Mouse (Mus musculus): Measurements from ENCODE around the gene Tenm4. TPM values are rescaled to one million over a fixed set of nuclear protein-coding genes. Genes with fewer than 3 reads are reported as not detected.

Tenm4 gene
- polyA plus RNA-seq, 1 experiment from 2014 or later: 14.3 TPM

DNA sequence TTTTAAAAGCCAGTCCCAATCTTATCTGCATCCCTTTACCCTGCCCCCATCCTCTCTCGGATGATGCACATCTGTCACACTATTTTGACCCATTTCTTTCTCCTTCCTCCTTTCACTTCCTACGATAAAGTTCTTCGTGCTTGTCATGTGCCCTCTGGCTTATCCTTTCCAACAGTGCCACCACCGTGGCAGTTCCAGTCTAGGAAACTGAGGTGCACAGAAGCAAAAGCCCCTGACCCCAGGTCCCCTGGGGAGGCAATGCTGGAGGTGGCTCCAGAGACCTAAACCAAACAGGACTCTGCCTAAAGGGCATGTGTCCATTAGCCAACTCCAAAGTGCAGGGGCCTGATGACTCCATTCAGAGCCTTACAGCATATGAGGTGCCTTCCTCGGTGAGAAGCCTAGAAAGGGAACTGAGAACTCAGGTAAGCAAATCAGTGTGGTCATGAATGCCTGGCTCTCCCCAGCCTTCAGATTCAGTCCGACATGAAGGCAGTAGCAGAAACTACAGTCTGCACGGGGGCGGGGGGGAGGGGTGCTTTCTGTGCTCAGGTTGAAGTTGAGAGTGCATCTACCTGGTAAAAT is 235.7 kb downstream of the Tenm4 start:
- no peak overlapping the region for H3K27ac ChIP-seq (ENCODE audit: low read length)
- H3K4me2 ChIP-seq (ENCODE audit: low read depth, low read length): no peak overlapping the region
- no peaks in the 10 kb centered on the region for H3K27me3 ChIP-seq (replicated peaks; ENCODE audit: control insufficient read depth, insufficient read depth, low read length)
- no peaks in the 10 kb centered on the region for H3K9me3 ChIP-seq (ENCODE audit: control insufficient read depth, low read length)
- H3K36me3 ChIP-seq (ENCODE audit: control insufficient read depth, insufficient read depth, low read length): no peaks in the 10 kb centered on the region
- no peak overlapping the region for H3K9ac ChIP-seq (ENCODE audit: low read depth, low read length)
- H3K4me1 ChIP-seq (ENCODE audit: control insufficient read depth, insufficient read depth, low read length): no peaks in the 10 kb centered on the region
- 80% methylated on average over 8 of the region's 8 CpGs for WGBS
- no peak overlapping the region for H3K4me3 ChIP-seq (ENCODE audit: low read length)
- ATAC-seq: no peak

- Histone ChIP-seq H3K36me3 (ENCODE audit: control insufficient read depth, insufficient read depth, low read length) (no peaks in the 10 kb centered on the region), H3K27ac (ENCODE audit: low read length) (no peak overlapping the region), H3K4me3 (ENCODE audit: low read length) (no peak overlapping the region), H3K9me3 (ENCODE audit: control insufficient read depth, low read length) (no peaks in the 10 kb centered on the region), H3K4me1 (ENCODE audit: control insufficient read depth, insufficient read depth, low read length) (no peaks in the 10 kb centered on the region), H3K27me3 (replicated peaks; ENCODE audit: control insufficient read depth, insufficient read depth, low read length) (no peaks in the 10 kb centered on the region), H3K9ac (ENCODE audit: low read depth, low read length) (no peak overlapping the region), H3K4me2 (ENCODE audit: low read depth, low read length) (no peak overlapping the region)
- no peak for ATAC-seq
- WGBS: 73% methylated on average over 6 of the region's 6 CpGs
These were observed 237.3 kb downstream of the Tenm4 start for GRCm38 (mm10) chr7:96408161-96408889.

DNA sequence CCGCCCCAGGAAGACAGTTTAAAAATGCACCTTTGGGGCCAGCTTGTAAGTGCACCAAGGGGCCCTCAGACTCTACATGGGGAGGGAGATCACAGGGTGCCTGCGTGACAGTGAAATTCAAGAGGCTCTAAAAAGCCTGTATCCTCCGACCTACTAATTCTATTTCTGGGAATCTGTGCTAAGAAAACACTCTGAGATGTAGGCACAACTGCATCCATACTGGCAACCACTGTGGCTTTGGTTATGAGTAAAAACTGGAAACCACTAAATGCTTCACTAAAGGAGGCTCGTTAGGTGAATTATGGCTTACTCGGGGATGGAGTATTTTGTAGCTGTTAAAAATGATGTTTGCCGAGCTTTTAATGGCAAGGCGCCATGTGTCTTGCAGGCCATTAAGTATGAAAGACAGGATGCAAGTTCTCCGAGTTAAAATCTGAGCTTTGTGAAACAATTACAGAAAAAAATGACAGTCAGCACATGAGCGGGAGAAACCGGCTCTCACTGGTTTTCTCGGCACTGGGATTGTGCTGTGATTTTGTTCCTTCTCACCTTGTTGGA is 238.4 kb downstream of the Tenm4 start:
- no peak overlapping the region for H3K9ac ChIP-seq (ENCODE audit: low read depth, low read length)
- H3K4me3 ChIP-seq (ENCODE audit: low read length): no peak overlapping the region
- WGBS: 64% methylated on average over 11 of the region's 11 CpGs
- H3K4me1 ChIP-seq (ENCODE audit: control insufficient read depth, insufficient read depth, low read length): no peaks in the 10 kb centered on the region
- H3K4me2 ChIP-seq (ENCODE audit: low read depth, low read length): no peak overlapping the region
- ATAC-seq: no peak
- H3K36me3 ChIP-seq (ENCODE audit: control insufficient read depth, insufficient read depth, low read length): no peaks in the 10 kb centered on the region
- no peaks in the 10 kb centered on the region for H3K9me3 ChIP-seq (ENCODE audit: control insufficient read depth, low read length)
- H3K27ac ChIP-seq (ENCODE audit: low read length): no peak overlapping the region
- H3K27me3 ChIP-seq (replicated peaks; ENCODE audit: control insufficient read depth, insufficient read depth, low read length): no peaks in the 10 kb centered on the region

DNA sequence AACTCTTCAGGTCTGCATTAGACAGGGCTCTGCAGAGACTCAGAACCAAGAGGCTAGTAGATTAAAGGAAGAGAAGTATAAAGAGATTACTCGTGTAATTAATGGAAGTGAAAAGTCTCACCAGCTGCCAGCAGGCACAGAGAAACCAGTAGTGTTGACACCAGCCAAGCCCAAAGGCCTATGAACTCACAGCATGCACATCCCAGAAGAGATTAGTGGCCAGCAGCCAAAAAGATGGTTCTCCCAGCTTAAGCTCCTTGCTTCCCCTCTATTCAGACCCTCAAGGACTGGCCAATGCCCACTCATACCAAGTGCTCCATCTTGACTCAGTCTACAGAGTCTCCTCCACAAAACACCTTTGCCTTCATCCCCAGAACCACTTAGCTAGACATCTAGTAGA is 242.8 kb downstream of the Tenm4 start:
- Histone ChIP-seq H3K36me3 (ENCODE audit: control insufficient read depth, insufficient read depth, low read length) (no peaks in the 10 kb centered on the region), H3K27ac (ENCODE audit: low read length) (no peak overlapping the region), H3K4me1 (ENCODE audit: control insufficient read depth, insufficient read depth, low read length) (peaks cover 3% of the 10 kb centered on the region; the same call in 1 of the 2 replicates), H3K4me2 (ENCODE audit: low read depth, low read length) (no peak overlapping the region), H3K4me3 (ENCODE audit: low read length) (no peak overlapping the region), H3K9me3 (ENCODE audit: control insufficient read depth, low read length) (no peaks in the 10 kb centered on the region), H3K27me3 (replicated peaks; ENCODE audit: control insufficient read depth, insufficient read depth, low read length) (no peaks in the 10 kb centered on the region), H3K9ac (ENCODE audit: low read depth, low read length) (no peak overlapping the region)
- WGBS: 42% methylated on average over 1 of the region's 1 CpGs
- ATAC-seq: no peak

GRCm38 (mm10) chr7:96414290-96415055 is 243.4 kb downstream of the Tenm4 start:
- peaks cover 3% of the 10 kb centered on the region; the same call in 1 of the 2 replicates for H3K4me1 ChIP-seq (ENCODE audit: control insufficient read depth, insufficient read depth, low read length)
- ATAC-seq: no peak
- H3K27ac ChIP-seq (ENCODE audit: low read length): no peak overlapping the region
- no peaks in the 10 kb centered on the region for H3K9me3 ChIP-seq (ENCODE audit: control insufficient read depth, low read length)
- no peak overlapping the region for H3K4me3 ChIP-seq (ENCODE audit: low read length)
- 51% methylated on average over 9 of the region's 9 CpGs for WGBS
- H3K27me3 ChIP-seq (replicated peaks; ENCODE audit: control insufficient read depth, insufficient read depth, low read length): no peaks in the 10 kb centered on the region
- H3K4me2 ChIP-seq (ENCODE audit: low read depth, low read length): no peak overlapping the region
- no peak overlapping the region for H3K9ac ChIP-seq (ENCODE audit: low read depth, low read length)
- no peaks in the 10 kb centered on the region for H3K36me3 ChIP-seq (ENCODE audit: control insufficient read depth, insufficient read depth, low read length)

DNA sequence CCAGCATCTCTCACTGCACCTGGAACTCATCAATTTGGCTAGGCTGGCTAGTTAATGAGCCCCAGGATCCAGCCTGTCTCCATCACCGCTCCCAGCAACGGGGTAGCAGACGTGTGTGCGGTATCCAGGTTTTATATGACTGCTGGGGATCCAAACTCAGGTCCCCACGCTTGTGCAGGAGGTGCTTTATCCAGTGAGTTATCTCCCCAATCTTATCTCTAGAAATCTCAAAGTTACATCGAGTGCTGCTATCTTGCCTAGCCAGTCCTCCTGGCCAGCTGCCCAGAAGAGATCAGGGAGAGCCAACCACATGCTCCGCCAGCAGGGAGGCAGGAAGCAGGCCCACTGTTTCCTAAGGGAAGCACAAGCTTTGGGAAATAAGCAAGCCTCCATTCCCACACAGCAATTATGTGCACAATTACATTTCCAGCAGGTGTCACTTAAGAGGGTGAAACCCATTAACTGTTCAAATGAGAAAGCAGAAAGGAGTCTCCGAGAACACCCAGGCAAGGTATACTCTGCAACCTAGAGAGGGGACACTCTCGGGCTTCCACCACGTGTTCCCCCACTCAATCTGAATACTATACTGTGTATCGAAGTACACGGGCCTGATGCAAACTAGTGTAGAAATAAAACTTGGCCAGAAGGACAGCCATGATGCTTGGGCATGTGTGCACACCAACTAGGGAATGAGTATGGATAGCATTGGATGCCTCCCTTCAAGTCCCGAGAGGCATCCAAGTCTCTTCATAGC is 246.4 kb downstream of the Tenm4 start:
- Histone ChIP-seq H3K4me2 (ENCODE audit: low read depth, low read length) (no peak overlapping the region), H3K9ac (ENCODE audit: low read depth, low read length) (no peak overlapping the region), H3K4me1 (ENCODE audit: control insufficient read depth, insufficient read depth, low read length) (peaks cover 7% of the 10 kb centered on the region; the same call in 1 of the 2 replicates), H3K27me3 (replicated peaks; ENCODE audit: control insufficient read depth, insufficient read depth, low read length) (no peaks in the 10 kb centered on the region), H3K9me3 (ENCODE audit: control insufficient read depth, low read length) (no peaks in the 10 kb centered on the region), H3K27ac (ENCODE audit: low read length) (no peak overlapping the region), H3K36me3 (ENCODE audit: control insufficient read depth, insufficient read depth, low read length) (no peaks in the 10 kb centered on the region), H3K4me3 (ENCODE audit: low read length) (no peak overlapping the region)
- WGBS: 65% methylated on average over 13 of the region's 13 CpGs
- ATAC-seq: peak; percentile 58; the same call in 1 of the 2 replicates

GRCm38 (mm10) chr7:96418146-96418545 is 247.1 kb downstream of the Tenm4 start:
- Histone ChIP-seq H3K9me3 (ENCODE audit: control insufficient read depth, low read length) (no peaks in the 10 kb centered on the region), H3K9ac (ENCODE audit: low read depth, low read length) (no peak overlapping the region), H3K4me2 (ENCODE audit: low read depth, low read length) (no peak overlapping the region), H3K36me3 (ENCODE audit: control insufficient read depth, insufficient read depth, low read length) (no peaks in the 10 kb centered on the region), H3K4me1 (ENCODE audit: control insufficient read depth, insufficient read depth, low read length) (peaks cover 7% of the 10 kb centered on the region; the same call in 1 of the 2 replicates), H3K4me3 (ENCODE audit: low read length) (no peak overlapping the region), H3K27ac (ENCODE audit: low read length) (no peak overlapping the region), H3K27me3 (replicated peaks; ENCODE audit: control insufficient read depth, insufficient read depth, low read length) (no peaks in the 10 kb centered on the region)
- ATAC-seq: no peak
- 64% methylated on average over 3 of the region's 3 CpGs for WGBS

DNA sequence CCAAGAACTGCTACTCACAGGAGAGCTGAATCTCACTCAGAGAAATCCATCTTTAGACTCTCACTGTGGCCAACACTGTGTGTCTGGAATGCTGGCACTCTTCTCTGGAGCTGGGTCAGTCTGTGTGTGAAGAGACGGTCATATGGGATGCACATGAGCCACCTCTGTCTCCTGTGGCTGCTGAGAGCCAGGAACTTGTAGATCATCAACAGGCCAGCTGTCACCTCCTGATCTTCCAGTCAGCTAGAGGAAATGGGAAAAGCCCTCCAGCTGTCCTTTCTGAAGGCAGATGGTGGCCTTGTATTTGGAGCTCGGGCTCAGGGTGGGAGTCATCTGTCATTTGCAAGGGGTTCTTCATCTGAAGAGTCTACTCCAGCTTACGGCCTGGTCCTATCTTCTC is 249.0 kb downstream of the Tenm4 start:
- Histone ChIP-seq H3K4me3 (ENCODE audit: low read length) (no peak overlapping the region), H3K36me3 (ENCODE audit: control insufficient read depth, insufficient read depth, low read length) (no peaks in the 10 kb centered on the region), H3K4me2 (ENCODE audit: low read depth, low read length) (no peak overlapping the region), H3K9ac (ENCODE audit: low read depth, low read length) (no peak overlapping the region), H3K4me1 (ENCODE audit: control insufficient read depth, insufficient read depth, low read length) (peaks cover 7% of the 10 kb centered on the region; the same call in 1 of the 2 replicates), H3K27ac (ENCODE audit: low read length) (no peak overlapping the region), H3K9me3 (ENCODE audit: control insufficient read depth, low read length) (no peaks in the 10 kb centered on the region), H3K27me3 (replicated peaks; ENCODE audit: control insufficient read depth, insufficient read depth, low read length) (no peaks in the 10 kb centered on the region)
- 55% methylated on average over 3 of the region's 3 CpGs for WGBS
- ATAC-seq: no peak

Measured in intestine, embryonic 16.5 days (tissue).